Mouse (Mus musculus): ENCODE data around the gene Hat1. TPM values are rescaled to one million over a fixed set of nuclear protein-coding genes. Genes with fewer than 3 reads are reported as not detected.

Hat1 gene
- polyA plus RNA-seq, 1 experiment from 2014 or later: 176 TPM

GRCm38 (mm10) chr2:71474345-71474744 is 85.6 kb downstream of the Hat1 start:
- H3K9me3 ChIP-seq: peaks cover 5% of the 10 kb centered on the region; the same call in 1 of the 2 replicates
- H3K4me3 ChIP-seq (replicated peaks): no peak overlapping the region
- H3K4me1 ChIP-seq: peaks cover 4% of the 10 kb centered on the region; the same call in 1 of the 2 replicates
- H3K9ac ChIP-seq: no peak overlapping the region
- H3K27ac ChIP-seq: no peak overlapping the region; the same call in 1 of the 2 replicates
- no peak overlapping the region for H3K4me2 ChIP-seq
- WGBS: 65% methylated on average over 7 of the region's 7 CpGs
- no peaks in the 10 kb centered on the region for H3K27me3 ChIP-seq
- no peaks in the 10 kb centered on the region for H3K36me3 ChIP-seq (replicated peaks)
- no peak for ATAC-seq (ENCODE audit: low FRiP score)

- ATAC-seq (ENCODE audit: low FRiP score): no peak
- Histone ChIP-seq H3K27me3 (no peaks in the 10 kb centered on the region), H3K9me3 (peaks cover 5% of the 10 kb centered on the region; the same call in 1 of the 2 replicates), H3K27ac (no peak overlapping the region), H3K36me3 (replicated peaks) (no peaks in the 10 kb centered on the region), H3K4me2 (no peak overlapping the region), H3K4me1 (peaks cover 12% of the 10 kb centered on the region), H3K4me3 (replicated peaks) (no peak overlapping the region), H3K9ac (no peak overlapping the region)
- 81% methylated on average over 10 of the region's 10 CpGs for WGBS
Observed at GRCm38 (mm10) chr2:71475311-71475710, 86.6 kb downstream of the Hat1 start.

GRCm38 (mm10) chr2:71475760-71476159 is 87.0 kb downstream of the Hat1 start:
- ATAC-seq (ENCODE audit: low FRiP score): no peak
- no peaks in the 10 kb centered on the region for H3K36me3 ChIP-seq (replicated peaks)
- H3K4me3 ChIP-seq (replicated peaks): no peak overlapping the region
- no peak overlapping the region for H3K4me2 ChIP-seq
- H3K4me1 ChIP-seq: peaks cover 13% of the 10 kb centered on the region
- WGBS: 77% methylated on average over 4 of the region's 4 CpGs
- no peaks in the 10 kb centered on the region for H3K27me3 ChIP-seq
- peaks cover 5% of the 10 kb centered on the region; the same call in 1 of the 2 replicates for H3K9me3 ChIP-seq
- no peak overlapping the region for H3K27ac ChIP-seq
- H3K9ac ChIP-seq: no peak overlapping the region

GRCm38 (mm10) chr2:71477787-71478186 is 89.0 kb downstream of the Hat1 start:
- no peak for ATAC-seq (ENCODE audit: low FRiP score)
- Histone ChIP-seq H3K27ac (no peak overlapping the region), H3K9ac (no peak overlapping the region), H3K4me1 (peaks cover 13% of the 10 kb centered on the region), H3K4me3 (replicated peaks) (no peak overlapping the region), H3K4me2 (no peak overlapping the region), H3K36me3 (replicated peaks) (no peaks in the 10 kb centered on the region), H3K9me3 (peaks cover 5% of the 10 kb centered on the region; the same call in 1 of the 2 replicates), H3K27me3 (no peaks in the 10 kb centered on the region)

GRCm38 (mm10) chr2:71479917-71480316 is 91.2 kb downstream of the Hat1 start:
- H3K9me3 ChIP-seq: peaks cover 5% of the 10 kb centered on the region; the same call in 1 of the 2 replicates
- 5% methylated on average over 7 of the region's 7 CpGs for WGBS
- peak overlapping the region; percentile 59; the same call in 1 of the 2 replicates for H3K27ac ChIP-seq
- no peaks in the 10 kb centered on the region for H3K36me3 ChIP-seq (replicated peaks)
- no peak overlapping the region for H3K9ac ChIP-seq
- H3K4me2 ChIP-seq: peak overlapping the region; percentile 29
- no peaks in the 10 kb centered on the region for H3K27me3 ChIP-seq
- H3K4me1 ChIP-seq: peaks cover 21% of the 10 kb centered on the region
- ATAC-seq (ENCODE audit: low FRiP score): no peak
- no peak overlapping the region for H3K4me3 ChIP-seq (replicated peaks)

GRCm38 (mm10) chr2:71481825-71482224 is 93.1 kb downstream of the Hat1 start:
- no peaks in the 10 kb centered on the region for H3K36me3 ChIP-seq (replicated peaks)
- no peak for ATAC-seq (ENCODE audit: low FRiP score)
- H3K4me1 ChIP-seq: peaks cover 21% of the 10 kb centered on the region
- H3K27me3 ChIP-seq: no peaks in the 10 kb centered on the region
- no peak overlapping the region for H3K9ac ChIP-seq
- H3K4me2 ChIP-seq: no peak overlapping the region
- peaks cover 5% of the 10 kb centered on the region; the same call in 1 of the 2 replicates for H3K9me3 ChIP-seq
- no peak overlapping the region for H3K4me3 ChIP-seq (replicated peaks)
- WGBS: 86% methylated on average over 6 of the region's 6 CpGs
- no peak overlapping the region for H3K27ac ChIP-seq

GRCm38 (mm10) chr2:71483046-71483716 is 94.4 kb downstream of the Hat1 start:
- 0 out of 2 replicates have a peak overlapping the region, but pooled peaks have one; percentile 31 for H3K27ac ChIP-seq
- H3K4me3 ChIP-seq (replicated peaks): no peak overlapping the region
- no peak for ATAC-seq (ENCODE audit: low FRiP score)
- no peaks in the 10 kb centered on the region for H3K36me3 ChIP-seq (replicated peaks)
- no peaks in the 10 kb centered on the region for H3K27me3 ChIP-seq
- no peaks in the 10 kb centered on the region for H3K9me3 ChIP-seq
- H3K9ac ChIP-seq: no peak overlapping the region
- H3K4me2 ChIP-seq: no peak overlapping the region
- H3K4me1 ChIP-seq: peaks cover 21% of the 10 kb centered on the region
- WGBS: 56% methylated on average over 10 of the region's 10 CpGs

- Histone ChIP-seq H3K9ac (0 out of 2 replicates have a peak overlapping the region, but pooled peaks have one; percentile 13), H3K27me3 (no peaks in the 10 kb centered on the region), H3K9me3 (no peaks in the 10 kb centered on the region), H3K4me1 (peaks cover 21% of the 10 kb centered on the region), H3K4me2 (no peak overlapping the region), H3K4me3 (replicated peaks) (no peak overlapping the region), H3K27ac (0 out of 2 replicates have a peak overlapping the region, but pooled peaks have one; percentile 31), H3K36me3 (replicated peaks) (no peaks in the 10 kb centered on the region)
- WGBS: 25% methylated on average over 5 of the region's 5 CpGs
- no peak for ATAC-seq (ENCODE audit: low FRiP score)
Observed at GRCm38 (mm10) chr2:71483717-71484066, 94.9 kb downstream of the Hat1 start.

Other genes with a start within 250 kb of the Hat1 start
- 171 and 182 TPM in 2 replicates for gene Dync1i2, start 177.3 kb upstream of the Hat1 start, polyA plus RNA-seq (2016; fragmentation: Nextera tagmentation; extraction: Ambion mirVana)
- 53.8 and 61.2 TPM in 2 replicates for gene Slc25a12, start 21.2 kb upstream of the Hat1 start, polyA plus RNA-seq (2016; fragmentation: Nextera tagmentation; extraction: Ambion mirVana)
- 41.2 and 42.9 TPM in 2 replicates for gene Metap1d, start 64.3 kb downstream of the Hat1 start, polyA plus RNA-seq (2016; fragmentation: Nextera tagmentation; extraction: Ambion mirVana)
- 207 and 300 TPM in 2 replicates for gene Dlx1, start 139.2 kb downstream of the Hat1 start, polyA plus RNA-seq (2016; fragmentation: Nextera tagmentation; extraction: Ambion mirVana)
- 85.9 and 133 TPM in 2 replicates for gene Dlx2, start 157.8 kb downstream of the Hat1 start, polyA plus RNA-seq (2016; fragmentation: Nextera tagmentation; extraction: Ambion mirVana)